Mouse (Mus musculus) liver, postnatal 0 days (tissue): ENCODE results near the gene Scml4. TPM values are rescaled to one million over a fixed set of nuclear protein-coding genes. Genes with fewer than 3 reads are reported as not detected.
A peak's percentile ranks its signal among the peaks of the same experiment; 100 is the strongest.

Source experiments
- ATAC-seq: fragments of 200-750 bp; cut with Nextera tagmentation; 2 replicates; pipeline ENCODE4 v1.8.0; 2017; ENCODE audit warnings: mild to moderate bottlenecking, moderate library complexity
- DNase-seq: peaks from one replicate; pipeline ENCODE4 v3.0.0-alpha.2; 2016
- H3K27ac ChIP-seq: fragments of 300-500 bp; sonication (generic); 2 replicates; pipeline ENCODE4 v1.5.1; 2014; ENCODE audit warnings: antibody characterized with exemption, moderate library complexity, mild to moderate bottlenecking, low read depth
- H3K27me3 ChIP-seq: fragments of 300-500 bp; sonication (generic); 2 replicates; pipeline ENCODE4 v1.6.1; 2014; ENCODE audit warnings: low read length, control low read depth, mixed read lengths; ENCODE audit not compliant: insufficient read depth
- H3K36me3 ChIP-seq: fragments of 300-500 bp; sonication (generic); replicated peaks from 2 replicates; pipeline ENCODE4 v1.6.1; 2014; ENCODE audit warnings: mild to moderate bottlenecking, control low read depth, low read length, moderate library complexity, mixed read lengths; ENCODE audit not compliant: insufficient read depth
- H3K4me1 ChIP-seq: fragments of 300-500 bp; sonication (generic); 2 replicates; pipeline ENCODE4 v1.6.1; 2014; ENCODE audit warnings: antibody characterized with exemption, mild to moderate bottlenecking, control low read depth; ENCODE audit not compliant: insufficient read depth
- H3K4me2 ChIP-seq: fragments of 300-500 bp; sonication (generic); 2 replicates; pipeline ENCODE4 v1.6.1; 2014; ENCODE audit warnings: low read depth, mild to moderate bottlenecking, low read length, moderate library complexity, mixed read lengths
- H3K4me3 ChIP-seq: fragments of 300-500 bp; sonication (generic); 2 replicates; pipeline ENCODE4 v1.5.1; 2014; ENCODE audit warnings: low read depth, low read length
- H3K9ac ChIP-seq: fragments of 300-500 bp; sonication (generic); replicated peaks from 2 replicates; pipeline ENCODE4 v1.6.1; 2014; ENCODE audit warnings: mild to moderate bottlenecking, moderate library complexity
- H3K9me3 ChIP-seq: fragments of 300-500 bp; sonication (generic); 2 replicates; pipeline ENCODE4 v1.6.1; 2016; ENCODE audit warnings: mild to moderate bottlenecking, control low read depth, low read length, mixed read lengths
- CTCF ChIP-seq: sonication (generic); IDR thresholded peaks from 2 replicates; pipeline ENCODE4 v1.5.1; 2016; ENCODE audit warnings: antibody characterized with exemption, low read depth
- EP300 ChIP-seq: IDR thresholded peaks from 2 replicates; pipeline ENCODE4 v1.6.1; 2016; ENCODE audit warnings: antibody characterized with exemption, low read depth, mild to moderate bottlenecking
- WGBS: fragments of 180-500 bp; shearing (Covaris S2); extraction: QIAGEN DNeasy Blood & Tissue Kit; methylation state at CpG from one replicate; pipeline ENCODE4 v1.1.7; 2014; ENCODE audit not compliant: insufficient replicate concordance; 5-methylcytosine and 5-hydroxymethylcytosine counted together
- polyA plus RNA-seq: library from polyadenylated mRNA; unstranded; fragments of >200 nt; fragmentation: Nextera tagmentation; extraction: Ambion mirVana; gene quantifications from 2 replicates; pipeline ENCODE4 v1.2.1, GENCODE M21; 2015

Gene Scml4
- polyA plus RNA-seq, 1 experiment from 2014 or later: 0.43 TPM

- no peak overlapping the region for H3K27ac ChIP-seq
- no peak overlapping the region for H3K4me2 ChIP-seq
- H3K9ac ChIP-seq: no peak overlapping the region
- peaks cover 6% of the 10 kb centered on the region; the same call in 1 of the 2 replicates for H3K27me3 ChIP-seq
- TF ChIP-seq CTCF (peak; percentile 19), EP300 (no peak)
- DNase-seq (no peak), ATAC-seq (no peak)
- no peaks in the 10 kb centered on the region for H3K9me3 ChIP-seq
- no peak overlapping the region for H3K4me3 ChIP-seq
- H3K36me3 ChIP-seq: no peaks in the 10 kb centered on the region
- 73% methylated on average over 4 of the region's 4 CpGs for WGBS
- peaks cover 12% of the 10 kb centered on the region; the same call in 1 of the 2 replicates for H3K4me1 ChIP-seq
Measured at GRCm38 (mm10) chr10:43006534-43006933, 146.4 kb downstream of the Scml4 start.

- H3K27ac ChIP-seq: no peak overlapping the region
- no peak for ATAC-seq
- WGBS: 63% methylated on average over 11 of the region's 11 CpGs
- H3K4me3 ChIP-seq: no peak overlapping the region
- TF ChIP-seq EP300 (no peak), CTCF (no peak)
- no peak for DNase-seq
- no peak overlapping the region for H3K9ac ChIP-seq
- H3K9me3 ChIP-seq: no peaks in the 10 kb centered on the region
- peaks cover 5% of the 10 kb centered on the region; the same call in 1 of the 2 replicates for H3K27me3 ChIP-seq
- H3K4me1 ChIP-seq: no peaks in the 10 kb centered on the region
- H3K36me3 ChIP-seq: no peaks in the 10 kb centered on the region
- no peak overlapping the region for H3K4me2 ChIP-seq
Measured at GRCm38 (mm10) chr10:43008116-43008515, 147.9 kb downstream of the Scml4 start.

Other genes starting within 250 kb of the Scml4 start
- 13.4 and 14.0 TPM in 2 replicates for gene Sec63, start 98.9 kb upstream of the Scml4 start, polyA plus RNA-seq